Mouse (Mus musculus) lung, postnatal 0 days (tissue): ENCODE results near the gene Samd4b. TPM values are rescaled to one million over a fixed set of nuclear protein-coding genes. Genes with fewer than 3 reads are reported as not detected.
"Not testable (repeated sequence)": the region's sequence is repeated elsewhere in the genome, so short reads cannot be mapped to it uniquely, and the experiment has no call there.

Source experiments
- ATAC-seq: fragments of 200-750 bp; cut with Nextera tagmentation; 2 replicates; pipeline ENCODE4 v1.8.0; 2017; ENCODE audit warnings: moderate library complexity
- DNase-seq: peaks from one replicate; pipeline ENCODE4 v3.0.0-alpha.2; 2016; ENCODE audit warnings: low spot score
- H3K27ac ChIP-seq: fragments of 300-500 bp; sonication (generic); 2 replicates; pipeline ENCODE4 v1.5.1; 2014; ENCODE audit warnings: antibody characterized with exemption, mild to moderate bottlenecking, low read length, mixed read lengths
- H3K27me3 ChIP-seq: fragments of 300-500 bp; sonication (generic); replicated peaks from 2 replicates; pipeline ENCODE4 v1.6.1; 2014; ENCODE audit warnings: low read length, mixed read lengths; ENCODE audit not compliant: insufficient read depth
- H3K36me3 ChIP-seq: fragments of 300-500 bp; sonication (generic); 2 replicates; pipeline ENCODE4 v1.6.1; 2014; ENCODE audit warnings: low read length, mixed read lengths; ENCODE audit not compliant: insufficient read depth
- H3K4me1 ChIP-seq: fragments of 300-500 bp; sonication (generic); 2 replicates; pipeline ENCODE4 v1.6.1; 2014; ENCODE audit warnings: antibody characterized with exemption, low read depth, low read length, mixed read lengths; ENCODE audit not compliant: insufficient read depth
- H3K4me2 ChIP-seq: fragments of 300-500 bp; sonication (generic); replicated peaks from 2 replicates; pipeline ENCODE4 v1.6.1; 2014; ENCODE audit warnings: low read depth, mild to moderate bottlenecking, low read length, moderate library complexity, mixed read lengths
- H3K4me3 ChIP-seq: fragments of 300-500 bp; sonication (generic); 2 replicates; pipeline ENCODE4 v1.5.1; 2014; ENCODE audit warnings: low read depth, low read length
- H3K9ac ChIP-seq: fragments of 300-500 bp; sonication (generic); replicated peaks from 2 replicates; pipeline ENCODE4 v1.6.1; 2014; ENCODE audit warnings: low read depth, mild to moderate bottlenecking
- H3K9me3 ChIP-seq: fragments of 300-500 bp; sonication (generic); 2 replicates; pipeline ENCODE4 v1.6.1; 2016; ENCODE audit warnings: low read length, mixed read lengths
- CTCF ChIP-seq: IDR thresholded peaks from 2 replicates; pipeline ENCODE4 v1.5.1; 2016; ENCODE audit warnings: antibody characterized with exemption, mild to moderate bottlenecking
- EP300 ChIP-seq: IDR thresholded peaks from 2 replicates; pipeline ENCODE4 v1.6.1; 2016; ENCODE audit warnings: antibody characterized with exemption, mild to moderate bottlenecking, control low read depth
- WGBS: fragments of 180-500 bp; shearing (Covaris S2); extraction: QIAGEN DNeasy Blood & Tissue Kit; methylation state at CpG from one replicate; pipeline ENCODE4 v1.1.7; 2014; 5-methylcytosine and 5-hydroxymethylcytosine counted together
- polyA plus RNA-seq: library from polyadenylated mRNA; unstranded; fragments of >200 nt; fragmentation: Nextera tagmentation; extraction: Ambion mirVana; gene quantifications from 2 replicates; pipeline ENCODE4 v1.2.1, GENCODE M21; 2015

The Samd4b gene
- polyA plus RNA-seq, 1 experiment from 2014 or later, result 13.4 TPM

- H3K4me3 ChIP-seq, result no peak overlapping the region
- no peak overlapping the region for H3K9ac ChIP-seq
- no peaks in the 10 kb centered on the region for H3K36me3 ChIP-seq
- no peaks in the 10 kb centered on the region for H3K9me3 ChIP-seq
- H3K4me1 ChIP-seq, result no peaks in the 10 kb centered on the region
- H3K4me2 ChIP-seq, result no peak overlapping the region
- ATAC-seq (peak; percentile 58), DNase-seq (peak; percentile 77)
- no peak overlapping the region for H3K27ac ChIP-seq
- WGBS, result 26% methylated on average over 14 of the region's 14 CpGs
- H3K27me3 ChIP-seq, result peaks cover 24% of the 10 kb centered on the region
- TF ChIP-seq EP300 (no peak), CTCF (no peak)
These were observed 52.7 kb downstream of the Samd4b start for GRCm38 (mm10) chr7:28545048-28545890.

- no peaks in the 10 kb centered on the region for H3K4me1 ChIP-seq
- ATAC-seq (peak; percentile 57), DNase-seq (no peak)
- no peak overlapping the region for H3K4me3 ChIP-seq
- no peak overlapping the region for H3K27ac ChIP-seq
- H3K36me3 ChIP-seq, result no peaks in the 10 kb centered on the region
- peak overlapping the region; percentile 28 for H3K4me2 ChIP-seq
- 6% methylated on average over 25 of the region's 27 CpGs for WGBS
- H3K27me3 ChIP-seq, result peaks cover 24% of the 10 kb centered on the region
- no peaks in the 10 kb centered on the region for H3K9me3 ChIP-seq
- TF ChIP-seq EP300, result no peak
- TF ChIP-seq CTCF, result no peak
- H3K9ac ChIP-seq, result no peak overlapping the region
These were observed 53.8 kb downstream of the Samd4b start for GRCm38 (mm10) chr7:28544051-28544601.

GRCm38 (mm10) chr7:28540526-28540925, 57.4 kb downstream of the Samd4b start, which contains the start of gene Sycn:
Gene Sycn, plus strand, starts transcription at chr7:28540885.
- H3K4me2 ChIP-seq, result no peak within 1 kb of the TSS
- no peaks in the 10 kb centered on the region for H3K4me1 ChIP-seq
- peaks cover 14% of the 10 kb centered on the region for H3K27me3 ChIP-seq
- H3K4me3 ChIP-seq, result no peak within 1 kb of the TSS
- 0 out of 2 replicates have a peak, but pooled peaks have one; percentile 20 for ATAC-seq
- H3K9me3 ChIP-seq, result no peaks in the 10 kb centered on the region
- WGBS, result 39% methylated on average over 4 of the region's 4 CpGs
- no peaks in the 10 kb centered on the region for H3K36me3 ChIP-seq
- TF ChIP-seq EP300 (no peak), CTCF (no peak)
- H3K27ac ChIP-seq, result no peak within 1 kb of the TSS
- no peak for DNase-seq
- no peak within 1 kb of the TSS for H3K9ac ChIP-seq

- H3K4me2 ChIP-seq, H3K4me1 ChIP-seq, H3K27me3 ChIP-seq, ATAC-seq, H3K4me3 ChIP-seq, H3K36me3 ChIP-seq, DNase-seq, H3K9me3 ChIP-seq, H3K9ac ChIP-seq, H3K27ac ChIP-seq: not testable (repeated sequence)
- WGBS, result 88% methylated on average over 6 of the region's 6 CpGs
These were observed 59.1 kb downstream of the Samd4b start for GRCm38 (mm10) chr7:28538886-28539285.

GRCm38 (mm10) chr7:28532005-28532404, 65.9 kb downstream of the Samd4b start:
- H3K27ac ChIP-seq, result no peak overlapping the region
- DNase-seq, result peak; percentile 76
- ATAC-seq, result peak; percentile 85

GRCm38 (mm10) chr7:28527922-28528719, 69.8 kb downstream of the Samd4b start:
- TF ChIP-seq EP300 (no peak), CTCF (peak; percentile 90)
- Histone ChIP-seq H3K4me3 (no peak overlapping the region), H3K27me3 (no peaks in the 10 kb centered on the region), H3K9me3 (no peaks in the 10 kb centered on the region), H3K9ac (no peak overlapping the region), H3K36me3 (no peaks in the 10 kb centered on the region), H3K27ac (no peak overlapping the region), H3K4me1 (no peaks in the 10 kb centered on the region), H3K4me2 (no peak overlapping the region)
- DNase-seq, result peak; percentile 91
- WGBS, result 8% methylated on average over 19 of the region's 19 CpGs
- ATAC-seq, result peak; percentile 83

More at GRCm38 (mm10) chr7:28532005-28532404, 65.9 kb downstream of the Samd4b start:
- Histone ChIP-seq H3K27me3 (no peaks in the 10 kb centered on the region), H3K36me3 (no peaks in the 10 kb centered on the region), H3K9me3 (no peaks in the 10 kb centered on the region), H3K4me3 (no peak overlapping the region), H3K9ac (no peak overlapping the region), H3K4me1 (no peaks in the 10 kb centered on the region), H3K4me2 (no peak overlapping the region)
- TF ChIP-seq EP300, result no peak
- no peak for TF ChIP-seq CTCF
- 65% methylated on average over 8 of the region's 8 CpGs for WGBS

GRCm38 (mm10) chr7:28522536-28522935, 75.4 kb downstream of the Samd4b start, which contains the start of gene Ifnl3:
Gene Ifnl3, plus strand, starts transcription at chr7:28522836.
- ATAC-seq, H3K4me2 ChIP-seq, DNase-seq, H3K36me3 ChIP-seq, H3K27me3 ChIP-seq, H3K27ac ChIP-seq, H3K4me3 ChIP-seq, H3K4me1 ChIP-seq, H3K9ac ChIP-seq, H3K9me3 ChIP-seq: not testable (repeated sequence)
- 64% methylated on average over 5 of the region's 6 CpGs for WGBS
